Mouse (Mus musculus): ENCODE results near the gene Lrrc75b. TPM values are rescaled to one million over a fixed set of nuclear protein-coding genes. Genes with fewer than 3 reads are reported as not detected.
"Not testable (repeated sequence)": the region's sequence is repeated elsewhere in the genome, so short reads cannot be mapped to it uniquely, and the experiment has no call there.

The Lrrc75b gene
- total and polyA plus RNA-seq, 2 experiments from 2014 or later, result 37.5 to 41.4 TPM

GRCm38 (mm10) chr10:75571937-75572336, 11.8 kb upstream of the Lrrc75b start:
- Histone ChIP-seq H3K9ac (replicated peaks; ENCODE audit: low read length, poor library complexity, severe bottlenecking) (no peak overlapping the region), H3K27me3 (ENCODE audit: insufficient read depth, low read length) (no peaks in the 10 kb centered on the region), H3K4me3 (ENCODE audit: low read depth, low read length) (no peak overlapping the region), H3K27ac (ENCODE audit: low read depth, low read length) (no peak overlapping the region), H3K36me3 (ENCODE audit: insufficient read depth, low read length) (no peaks in the 10 kb centered on the region), H3K4me2 (ENCODE audit: low read depth, low read length, poor library complexity, severe bottlenecking) (no peak overlapping the region), H3K9me3 (ENCODE audit: low read length) (no peaks in the 10 kb centered on the region), H3K4me1 (ENCODE audit: insufficient read depth, low read length) (no peaks in the 10 kb centered on the region)
- ATAC-seq (ENCODE audit: low FRiP score) (no peak), DNase-seq (ENCODE audit: low spot score) (no peak)
- no peak for TF ChIP-seq CTCF (IDR thresholded peaks at IDR 0.05)
- 45% methylated on average over 9 of the region's 9 CpGs for WGBS

GRCm38 (mm10) chr10:75570981-75571657, 11.0 kb upstream of the Lrrc75b start:
- H3K9ac ChIP-seq (replicated peaks; ENCODE audit: low read length, poor library complexity, severe bottlenecking), result no peak overlapping the region
- no peaks in the 10 kb centered on the region for H3K36me3 ChIP-seq (ENCODE audit: insufficient read depth, low read length)
- WGBS, result 34% methylated on average over 10 of the region's 10 CpGs
- no peak overlapping the region for H3K4me2 ChIP-seq (ENCODE audit: low read depth, low read length, poor library complexity, severe bottlenecking)
- no peak overlapping the region for H3K27ac ChIP-seq (ENCODE audit: low read depth, low read length)
- TF ChIP-seq CTCF (IDR thresholded peaks at IDR 0.05), result no peak
- H3K27me3 ChIP-seq (ENCODE audit: insufficient read depth, low read length), result no peaks in the 10 kb centered on the region
- ATAC-seq (ENCODE audit: low FRiP score) (no peak; the same call in 1 of the 2 replicates), DNase-seq (ENCODE audit: low spot score) (no peak)
- H3K4me3 ChIP-seq (ENCODE audit: low read depth, low read length), result no peak overlapping the region
- no peaks in the 10 kb centered on the region for H3K9me3 ChIP-seq (ENCODE audit: low read length)
- no peaks in the 10 kb centered on the region for H3K4me1 ChIP-seq (ENCODE audit: insufficient read depth, low read length)

GRCm38 (mm10) chr10:75568851-75569250, 8.7 kb upstream of the Lrrc75b start:
- Histone ChIP-seq H3K9me3 (ENCODE audit: low read length) (no peaks in the 10 kb centered on the region), H3K27ac (ENCODE audit: low read depth, low read length) (no peak overlapping the region), H3K9ac (replicated peaks; ENCODE audit: low read length, poor library complexity, severe bottlenecking) (no peak overlapping the region), H3K4me2 (ENCODE audit: low read depth, low read length, poor library complexity, severe bottlenecking) (no peak overlapping the region), H3K4me1 (ENCODE audit: insufficient read depth, low read length) (no peaks in the 10 kb centered on the region), H3K27me3 (ENCODE audit: insufficient read depth, low read length) (no peaks in the 10 kb centered on the region), H3K4me3 (ENCODE audit: low read depth, low read length) (no peak overlapping the region), H3K36me3 (ENCODE audit: insufficient read depth, low read length) (no peaks in the 10 kb centered on the region)
- ATAC-seq (ENCODE audit: low FRiP score), result no peak
- WGBS, result 25% methylated on average over 4 of the region's 4 CpGs
- no peak for TF ChIP-seq CTCF (IDR thresholded peaks at IDR 0.05)
- DNase-seq (ENCODE audit: low spot score), result no peak

GRCm38 (mm10) chr10:75568441-75568840, 8.3 kb upstream of the Lrrc75b start:
- Histone ChIP-seq H3K4me2 (ENCODE audit: low read depth, low read length, poor library complexity, severe bottlenecking) (no peak overlapping the region), H3K9me3 (ENCODE audit: low read length) (no peaks in the 10 kb centered on the region), H3K36me3 (ENCODE audit: insufficient read depth, low read length) (no peaks in the 10 kb centered on the region), H3K27me3 (ENCODE audit: insufficient read depth, low read length) (no peaks in the 10 kb centered on the region), H3K9ac (replicated peaks; ENCODE audit: low read length, poor library complexity, severe bottlenecking) (no peak overlapping the region), H3K4me3 (ENCODE audit: low read depth, low read length) (no peak overlapping the region), H3K27ac (ENCODE audit: low read depth, low read length) (no peak overlapping the region), H3K4me1 (ENCODE audit: insufficient read depth, low read length) (no peaks in the 10 kb centered on the region)
- no peak for ATAC-seq (ENCODE audit: low FRiP score)
- DNase-seq (ENCODE audit: low spot score), result no peak
- 8% methylated on average over 11 of the region's 11 CpGs for WGBS
- TF ChIP-seq CTCF (IDR thresholded peaks at IDR 0.05), result no peak

GRCm38 (mm10) chr10:75568029-75568428, 7.9 kb upstream of the Lrrc75b start:
- no peaks in the 10 kb centered on the region for H3K9me3 ChIP-seq (ENCODE audit: low read length)
- no peak overlapping the region for H3K9ac ChIP-seq (replicated peaks; ENCODE audit: low read length, poor library complexity, severe bottlenecking)
- WGBS, result 43% methylated on average over 5 of the region's 5 CpGs
- H3K4me1 ChIP-seq (ENCODE audit: insufficient read depth, low read length), result no peaks in the 10 kb centered on the region
- H3K27ac ChIP-seq (ENCODE audit: low read depth, low read length), result no peak overlapping the region
- no peaks in the 10 kb centered on the region for H3K36me3 ChIP-seq (ENCODE audit: insufficient read depth, low read length)
- TF ChIP-seq CTCF (IDR thresholded peaks at IDR 0.05), result no peak
- H3K27me3 ChIP-seq (ENCODE audit: insufficient read depth, low read length), result no peaks in the 10 kb centered on the region
- H3K4me3 ChIP-seq (ENCODE audit: low read depth, low read length), result no peak overlapping the region
- H3K4me2 ChIP-seq (ENCODE audit: low read depth, low read length, poor library complexity, severe bottlenecking), result no peak overlapping the region
- DNase-seq (ENCODE audit: low spot score), result no peak
- ATAC-seq (ENCODE audit: low FRiP score), result no peak

- H3K4me2 ChIP-seq (ENCODE audit: low read depth, low read length, poor library complexity, severe bottlenecking); H3K4me1 ChIP-seq (ENCODE audit: insufficient read depth, low read length); DNase-seq (ENCODE audit: low spot score); H3K9me3 ChIP-seq (ENCODE audit: low read length); H3K9ac ChIP-seq (replicated peaks; ENCODE audit: low read length, poor library complexity, severe bottlenecking); ATAC-seq (ENCODE audit: low FRiP score); H3K36me3 ChIP-seq (ENCODE audit: insufficient read depth, low read length); H3K27ac ChIP-seq (ENCODE audit: low read depth, low read length); H3K4me3 ChIP-seq (ENCODE audit: low read depth, low read length); H3K27me3 ChIP-seq (ENCODE audit: insufficient read depth, low read length): not testable (repeated sequence)
- 77% methylated on average over 2 of the region's 2 CpGs for WGBS
- TF ChIP-seq CTCF (IDR thresholded peaks at IDR 0.05), result peak; percentile 35
These were observed 6.6 kb upstream of the Lrrc75b start for GRCm38 (mm10) chr10:75566765-75567164.

All from midbrain, postnatal 0 days (tissue).